Mouse (Mus musculus) leukemia stem cell, adult 10-12 weeks (primary cell): ENCODE results near the gene Gk5. TPM values are rescaled to one million over a fixed set of nuclear protein-coding genes. Genes with fewer than 3 reads are reported as not detected.

Experiments used
- polyA plus RNA-seq: library from polyadenylated mRNA; stranded (reverse); fragments of >175 nt; gene quantifications from 2 replicates; pipeline ENCODE4 v1.2.3, GENCODE M21; 2012; ENCODE audit warnings: low replicate concordance

The Gk5 gene
- 0.17 and 0.46 TPM in 2 replicates for polyA plus RNA-seq

GRCm38 (mm10) chr9:96118861-96119772 is at the start of gene Gk5:
TSS of gene Gk5 (plus strand) at chr9:96119362.

GRCm38 (mm10) chr9:96195885-96196622 is 76.9 kb downstream of the Gk5 start, which contains the start of gene Tfdp2:
TSS of gene Tfdp2 (plus strand) at chr9:96196275.

Other genes starting within 250 kb of the Gk5 start
- 0.56 and 3.3 TPM in 2 replicates for gene Xrn1, start 164.6 kb upstream of the Gk5 start, polyA plus RNA-seq
- gene Tfdp2, start 76.9 kb downstream of the Gk5 start, polyA plus RNA-seq: 2.7 and 4.6 TPM in 2 replicates
- 181 and 203 TPM in 2 replicates for gene Atp1b3, start 245.1 kb downstream of the Gk5 start, polyA plus RNA-seq